Comparison of ENCODE assay signal across 8 mouse cellular contexts in the genomic region with DNA sequence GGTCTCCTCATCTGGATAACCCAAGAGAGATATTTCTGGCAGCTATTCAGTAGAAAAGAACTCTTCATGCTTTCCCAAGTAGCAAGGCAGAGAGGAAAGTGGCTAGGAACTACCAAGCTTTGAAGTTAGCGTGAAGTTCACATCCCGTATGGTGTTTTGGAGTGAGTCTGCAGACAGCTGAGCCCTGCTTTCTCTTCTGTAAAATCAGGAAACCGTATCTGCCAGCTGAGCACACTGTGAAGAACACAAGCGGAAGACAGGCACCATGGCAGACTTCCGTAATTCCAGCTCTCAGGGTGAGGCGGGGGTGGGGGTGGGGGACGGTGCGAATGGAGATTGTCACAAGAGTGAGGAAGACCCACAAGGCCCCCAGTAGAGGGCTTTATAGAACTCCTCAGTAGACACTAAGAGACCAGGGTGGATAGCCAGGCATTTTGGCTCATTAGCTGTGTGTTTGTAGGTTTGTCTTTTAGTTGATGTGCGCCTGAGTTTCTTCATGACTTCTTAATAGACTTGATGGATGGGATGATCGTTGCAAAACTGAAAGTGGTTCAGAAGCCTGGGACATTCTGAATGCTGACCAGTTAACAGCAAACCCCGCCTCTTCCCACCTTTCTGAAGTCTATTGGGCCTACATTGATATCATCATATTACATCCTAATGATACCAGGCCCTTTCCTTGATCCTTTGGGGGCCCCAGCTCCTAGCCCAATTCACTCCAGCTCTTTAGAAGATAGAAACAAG.
DNase-seq lines count a peak whose midpoint lies in the region; ATAC-seq and TF ChIP-seq lines count a peak whose summit lies in the region.

No protein-coding gene starts in this region.

- H3K79me2 ChIP-seq in liver, adult 2 months (ENCODE audit: control insufficient read depth, insufficient read depth, low read length): no peaks in the 10 kb centered on the region

- peak; percentile 12; the same call in 1 of the 2 replicates for ATAC-seq in kidney, embryonic 14.5 days (ENCODE audit: low FRiP score, low TSS enrichment)
- peak; percentile 21 for ATAC-seq in activated CD4-positive, CD25-positive, alpha-beta regulatory T cell, adult 4 months

- WGBS in kidney, embryonic 14.5 days: 67% methylated on average over 11 of the region's 11 CpGs
- 74% methylated on average over 11 of the region's 11 CpGs for WGBS in liver, adult 2 months

- no peak for TF ChIP-seq POLR2A in liver, adult 2 months (IDR thresholded peaks at IDR 0.05; ENCODE audit: extremely low read depth, insufficient read depth, low read length)

- DNase-seq in kidney, adult 8-10 months: no peak
- peak; percentile 51 for DNase-seq in CD4-positive helper T cell, adult 2 months (ENCODE audit: low read depth, low spot score)
- DNase-seq in liver, adult 2 months (ENCODE audit: extremely low read depth, low read depth, low spot score): peak; percentile 37
- no peak for DNase-seq in spleen, postnatal 10 days (ENCODE audit: low spot score in 2 of 2)
- DNase-seq in retina, postnatal 1 day: no peak
- no peak for DNase-seq in urinary bladder, postnatal 4 days (ENCODE audit: low spot score in 2 of 2)

- no peaks in the 10 kb centered on the region for H3K36me3 ChIP-seq in kidney, embryonic 14.5 days (ENCODE audit: control insufficient read depth, insufficient read depth, low read length)
- H3K36me3 ChIP-seq in liver, adult 2 months (ENCODE audit: control insufficient read depth, insufficient read depth, low read length): no peaks in the 10 kb centered on the region

- H3K9me3 ChIP-seq in kidney, embryonic 14.5 days (ENCODE audit: control insufficient read depth, low read length): no peaks in the 10 kb centered on the region

- no peak overlapping the region for H3K4me3 ChIP-seq in kidney, embryonic 14.5 days (ENCODE audit: low read length)
- H3K4me3 ChIP-seq in liver, adult 2 months (ENCODE audit: insufficient read depth, low read depth, low read length): no peak overlapping the region

- TF ChIP-seq CTCF in liver, adult 2 months (IDR thresholded peaks at IDR 0.05; ENCODE audit: low read depth, low read length): no peak

- H3K4me1 ChIP-seq in kidney, embryonic 14.5 days (ENCODE audit: control insufficient read depth, insufficient read depth, low read length): no peaks in the 10 kb centered on the region; the same call in 1 of the 2 replicates
- peaks cover 3% of the 10 kb centered on the region; the same call in 1 of the 2 replicates for H3K4me1 ChIP-seq in liver, adult 2 months (ENCODE audit: control insufficient read depth, insufficient read depth, low read length)

- no peaks in the 10 kb centered on the region for H3K27me3 ChIP-seq in kidney, embryonic 14.5 days (ENCODE audit: control insufficient read depth, insufficient read depth, low read length)
- H3K27me3 ChIP-seq in liver, adult 2 months (ENCODE audit: control insufficient read depth, insufficient read depth, low read length): no peaks in the 10 kb centered on the region

- no peak overlapping the region for H3K4me2 ChIP-seq in kidney, embryonic 14.5 days (replicated peaks; ENCODE audit: low read depth, low read length)

- no peak overlapping the region for H3K27ac ChIP-seq in kidney, embryonic 14.5 days (ENCODE audit: low read depth, low read length)
- H3K27ac ChIP-seq in liver, adult 2 months (replicated peaks; ENCODE audit: insufficient read depth, low read depth, low read length): peak overlapping the region; percentile 23

- H3K9ac ChIP-seq in kidney, embryonic 14.5 days (ENCODE audit: low read depth, low read length): no peak overlapping the region
- no peak overlapping the region for H3K9ac ChIP-seq in liver, adult 2 months (ENCODE audit: low read depth, low read length)

Comparison
In these comparisons a context has a peak if more than half of its experiments do, and no peak if none do; other contexts are left out.
1. DNase-seq: peak in CD4-positive helper T cell, adult 2 months (single experiment) and liver, adult 2 months (single experiment); none in kidney, adult 8-10 months (0 of 2), spleen, postnatal 10 days (0 of 2), retina, postnatal 1 day (single experiment) and urinary bladder, postnatal 4 days (0 of 2).